Comparison of ENCODE assay signal across 8 mouse cellular contexts in genomic region chr11:49900962-49901658, GRCm38 (mm10). TPM values are rescaled to one million over a fixed set of nuclear protein-coding genes. Genes with fewer than 3 reads are reported as not detected.
A peak's percentile ranks its signal among the peaks of the same experiment; 100 is the strongest.
DNase-seq lines count a peak whose midpoint lies in the region; ATAC-seq and TF ChIP-seq lines count a peak whose summit lies in the region.

No protein-coding gene starts in this region.

- H3K9me3 ChIP-seq in limb, embryonic 12.5 days = peaks cover 7% of the 10 kb centered on the region

- no peak overlapping the region for H3K27ac ChIP-seq in liver, adult 2 months (replicated peaks; ENCODE audit: insufficient read depth, low read depth, low read length)
- H3K27ac ChIP-seq in limb, embryonic 12.5 days = no peak overlapping the region
- no peak overlapping the region for H3K27ac ChIP-seq in small intestine, adult 2 months (ENCODE audit: insufficient read depth, low read depth, low read length)

- peak; percentile 8; the same call in 1 of the 2 replicates for ATAC-seq in granulocyte monocyte progenitor cell, adult 5-6 weeks (replicated peaks; ENCODE audit: poor library complexity, severe bottlenecking)
- ATAC-seq in limb, embryonic 12.5 days (ENCODE audit: insufficient number of reproducible peaks, insufficient read depth, low FRiP score, low TSS enrichment, low read depth) = no peak

- 33% methylated on average over 15 of the region's 15 CpGs for WGBS in liver, adult 2 months
- WGBS in limb, embryonic 12.5 days = 19% methylated on average over 15 of the region's 15 CpGs
- 18% methylated on average over 15 of the region's 15 CpGs for WGBS in small intestine, adult 2 months

- DNase-seq in liver, adult 2 months (ENCODE audit: extremely low read depth, low read depth, low spot score) = peak; percentile 5
- DNase-seq in liver = no peak
- no peak for DNase-seq in spleen, postnatal 36 days (ENCODE audit: low spot score in 2 of 2)
- DNase-seq in thymus, postnatal 10 days (ENCODE audit: low spot score in 2 of 2) = no peak
- DNase-seq in lung, postnatal 14 days = no peak

- no peak overlapping the region for H3K4me3 ChIP-seq in liver, adult 2 months (ENCODE audit: insufficient read depth, low read depth, low read length)
- H3K4me3 ChIP-seq in limb, embryonic 12.5 days (replicated peaks) = peak overlapping the region; percentile 69
- peak overlapping the region; percentile 56 for H3K4me3 ChIP-seq in small intestine, adult 2 months (ENCODE audit: low read depth, low read length)

- no peak for TF ChIP-seq CTCF in liver, adult 2 months (IDR thresholded peaks at IDR 0.05; ENCODE audit: low read depth, low read length)
- no peak for TF ChIP-seq CTCF in small intestine, adult 2 months (IDR thresholded peaks at IDR 0.05; ENCODE audit: extremely low read depth, insufficient read length, insufficient replicate concordance, low read depth, low read length)

- peak overlapping the region; percentile 100 for H3K4me2 ChIP-seq in limb, embryonic 12.5 days

- H3K4me1 ChIP-seq in liver, adult 2 months (ENCODE audit: control insufficient read depth, insufficient read depth, low read length) = 0 out of 2 replicates have a peak, but pooled peaks cover 1% of the 10 kb centered on the region
- peaks cover 10% of the 10 kb centered on the region for H3K4me1 ChIP-seq in limb, embryonic 12.5 days (replicated peaks)
- H3K4me1 ChIP-seq in small intestine, adult 2 months (ENCODE audit: control insufficient read depth, insufficient read depth, insufficient read length, low read length) = peaks cover 8% of the 10 kb centered on the region

- 0 out of 2 replicates have a peak, but pooled peaks cover 6% of the 10 kb centered on the region for H3K27me3 ChIP-seq in liver, adult 2 months (ENCODE audit: control insufficient read depth, insufficient read depth, low read length)
- H3K27me3 ChIP-seq in limb, embryonic 12.5 days = peaks cover 50% of the 10 kb centered on the region
- H3K27me3 ChIP-seq in small intestine, adult 2 months (ENCODE audit: control insufficient read depth, insufficient read depth, low read length) = peaks cover 28% of the 10 kb centered on the region

- no peaks in the 10 kb centered on the region for H3K36me3 ChIP-seq in liver, adult 2 months (ENCODE audit: control insufficient read depth, insufficient read depth, low read length)
- H3K36me3 ChIP-seq in limb, embryonic 12.5 days = no peaks in the 10 kb centered on the region
- no peaks in the 10 kb centered on the region for H3K36me3 ChIP-seq in small intestine, adult 2 months (ENCODE audit: control insufficient read depth, insufficient read depth, low read length)

- no peaks in the 10 kb centered on the region for H3K79me2 ChIP-seq in liver, adult 2 months (ENCODE audit: control insufficient read depth, insufficient read depth, low read length)

- TF ChIP-seq POLR2A in liver, adult 2 months (IDR thresholded peaks at IDR 0.05; ENCODE audit: extremely low read depth, insufficient read depth, low read length) = no peak
- no peak for TF ChIP-seq POLR2A in small intestine, adult 2 months (IDR thresholded peaks at IDR 0.05; ENCODE audit: low read depth, low read length)

- no peak overlapping the region; the same call in 1 of the 2 replicates for H3K9ac ChIP-seq in liver, adult 2 months (ENCODE audit: low read depth, low read length)
- peak overlapping the region; percentile 34; the same call in 1 of the 2 replicates for H3K9ac ChIP-seq in limb, embryonic 12.5 days (replicated peaks)

RNA-seq across cellular contexts. Expression of gene Rasgef1c, which starts 0.5 kb away (rescaled TPM):
- not detected in 2 replicates for total RNA-seq in liver, adult 2 months (2014; rRNA removed)
- polyA plus RNA-seq in liver, adult 2 months (2012; rRNA removed) = not detected in 2 replicates
- 0.37 TPM in 1 of 2 replicates, not detected in the other for total RNA-seq in granulocyte monocyte progenitor cell, adult 5-6 weeks (2014; fragmentation: Nextera tagmentation)
- total RNA-seq in granulocyte monocyte progenitor cell, adult 5-6 weeks (2017) = not detected in 2 replicates
- polyA plus RNA-seq in limb, embryonic 12.5 days (2016; fragmentation: Nextera tagmentation; extraction: Ambion mirVana) = 0.10 and 0.11 TPM in 2 replicates
- 0.37 and 0.52 TPM in 2 replicates for polyA plus RNA-seq in small intestine, adult 2 months (2012; rRNA removed)

RNA-seq across cellular contexts. Expression of gene Mapk9, which starts 54.6 kb away (rescaled TPM):
- total RNA-seq in liver, adult 2 months (2014; rRNA removed) = 25.9 and 30.9 TPM in 2 replicates
- polyA plus RNA-seq in liver, adult 2 months (2012; rRNA removed) = 15.6 and 16.2 TPM in 2 replicates
- total RNA-seq in granulocyte monocyte progenitor cell, adult 5-6 weeks (2014; fragmentation: Nextera tagmentation) = 26.6 and 41.7 TPM in 2 replicates
- 32.9 and 41.9 TPM in 2 replicates for total RNA-seq in granulocyte monocyte progenitor cell, adult 5-6 weeks (2017)
- 38.6 and 44.5 TPM in 2 replicates for polyA plus RNA-seq in limb, embryonic 12.5 days (2016; fragmentation: Nextera tagmentation; extraction: Ambion mirVana)
- 4.4 and 6.4 TPM in 2 replicates for polyA plus RNA-seq in small intestine, adult 2 months (2012; rRNA removed)
